Mouse (Mus musculus) lung, adult 2 months (tissue): ENCODE data around the gene Fam243.

Experiments used
- CTCF ChIP-seq: fragments of 200-500 bp; IDR thresholded peaks from 2 replicates; pipeline ENCODE4 v1.5.1; 2011; ENCODE audit warnings: mild to moderate bottlenecking, low read length, control low read depth; ENCODE audit not compliant: insufficient read depth
- POLR2A ChIP-seq: fragments of 200-500 bp; IDR thresholded peaks from 2 replicates; pipeline ENCODE4 v1.6.1; 2011; ENCODE audit warnings: low read depth, mild to moderate bottlenecking, control low read depth, low read length, borderline replicate concordance; ENCODE audit errors: extremely low read depth

- TF ChIP-seq POLR2A (peak; percentile 85), CTCF (no peak)
Measured at GRCm38 (mm10) chr16:92300649-92301411, 20.4 kb downstream of the Fam243 start, which contains the start of gene Smim11.
